Mouse (Mus musculus): Measurements from ENCODE around the gene Eps15. TPM values are rescaled to one million over a fixed set of nuclear protein-coding genes. Genes with fewer than 3 reads are reported as not detected.

The Eps15 gene
- polyA plus RNA-seq, 1 experiment from 2014 or later: 20.0 TPM

GRCm38 (mm10) chr4:109273586-109274240, 6.4 kb upstream of the Eps15 start:
- Histone ChIP-seq H3K27me3 (ENCODE audit: insufficient read depth, low read length) (no peaks in the 10 kb centered on the region), H3K4me2 (ENCODE audit: low read depth, low read length) (no peak overlapping the region), H3K36me3 (replicated peaks; ENCODE audit: insufficient read depth, low read length) (no peaks in the 10 kb centered on the region), H3K4me3 (ENCODE audit: low read depth, low read length) (no peak overlapping the region), H3K27ac (ENCODE audit: low read depth) (no peak overlapping the region), H3K9ac (replicated peaks) (no peak overlapping the region), H3K4me1 (ENCODE audit: insufficient read depth) (peaks cover 3% of the 10 kb centered on the region; the same call in 1 of the 2 replicates), H3K9me3 (ENCODE audit: low read length) (no peaks in the 10 kb centered on the region)
- TF ChIP-seq EP300 (IDR thresholded peaks at IDR 0.05; ENCODE audit: low read depth) (no peak), CTCF (IDR thresholded peaks at IDR 0.05; ENCODE audit: low read depth) (no peak)
- 83% methylated on average over 2 of the region's 2 CpGs for WGBS (ENCODE audit: insufficient replicate concordance)
- ATAC-seq: no peak
- no peak for DNase-seq

GRCm38 (mm10) chr4:109280459-109281160, 542 bp downstream of the Eps15 start:
- ATAC-seq: peak; percentile 81
- Histone ChIP-seq H3K9me3 (ENCODE audit: low read length) (no peaks in the 10 kb centered on the region), H3K36me3 (replicated peaks; ENCODE audit: insufficient read depth, low read length) (no peaks in the 10 kb centered on the region), H3K4me3 (ENCODE audit: low read depth, low read length) (peak overlapping the region; percentile 89), H3K4me2 (ENCODE audit: low read depth, low read length) (peak overlapping the region; percentile 90), H3K9ac (replicated peaks) (peak overlapping the region; percentile 97), H3K27ac (ENCODE audit: low read depth) (peak overlapping the region; percentile 96), H3K27me3 (ENCODE audit: insufficient read depth, low read length) (no peaks in the 10 kb centered on the region), H3K4me1 (ENCODE audit: insufficient read depth) (peaks cover 26% of the 10 kb centered on the region)
- under 1% methylated on average over 65 of the region's 85 CpGs for WGBS (ENCODE audit: insufficient replicate concordance)
- peak; percentile 56 for DNase-seq
- TF ChIP-seq CTCF (IDR thresholded peaks at IDR 0.05; ENCODE audit: low read depth) (0 out of 2 replicates have a peak, but pooled peaks have one; percentile 2), EP300 (IDR thresholded peaks at IDR 0.05; ENCODE audit: low read depth) (no peak)

GRCm38 (mm10) chr4:109281161-109281560, 1.1 kb downstream of the Eps15 start:
- H3K4me2 ChIP-seq (ENCODE audit: low read depth, low read length): peak overlapping the region; percentile 90
- 15% methylated on average over 4 of the region's 4 CpGs for WGBS (ENCODE audit: insufficient replicate concordance)
- no peak for TF ChIP-seq CTCF (IDR thresholded peaks at IDR 0.05; ENCODE audit: low read depth)
- TF ChIP-seq EP300 (IDR thresholded peaks at IDR 0.05; ENCODE audit: low read depth): no peak
- no peaks in the 10 kb centered on the region for H3K27me3 ChIP-seq (ENCODE audit: insufficient read depth, low read length)
- H3K4me3 ChIP-seq (ENCODE audit: low read depth, low read length): peak overlapping the region; percentile 89
- no peak for DNase-seq
- H3K27ac ChIP-seq (ENCODE audit: low read depth): peak overlapping the region; percentile 96; the same call in 1 of the 2 replicates
- H3K4me1 ChIP-seq (ENCODE audit: insufficient read depth): peaks cover 26% of the 10 kb centered on the region
- H3K9ac ChIP-seq (replicated peaks): peak overlapping the region; percentile 97
- ATAC-seq: no peak
- H3K36me3 ChIP-seq (replicated peaks; ENCODE audit: insufficient read depth, low read length): no peaks in the 10 kb centered on the region
- H3K9me3 ChIP-seq (ENCODE audit: low read length): no peaks in the 10 kb centered on the region

- DNase-seq (no peak), ATAC-seq (no peak)
- Histone ChIP-seq H3K4me2 (ENCODE audit: low read depth, low read length) (peak overlapping the region; percentile 90), H3K27ac (ENCODE audit: low read depth) (no peak overlapping the region), H3K4me3 (ENCODE audit: low read depth, low read length) (peak overlapping the region; percentile 89), H3K9me3 (ENCODE audit: low read length) (no peaks in the 10 kb centered on the region), H3K9ac (replicated peaks) (no peak overlapping the region), H3K27me3 (ENCODE audit: insufficient read depth, low read length) (no peaks in the 10 kb centered on the region), H3K4me1 (ENCODE audit: insufficient read depth) (peaks cover 26% of the 10 kb centered on the region), H3K36me3 (replicated peaks; ENCODE audit: insufficient read depth, low read length) (no peaks in the 10 kb centered on the region)
- 57% methylated on average over 1 of the region's 1 CpGs for WGBS (ENCODE audit: insufficient replicate concordance)
- no peak for TF ChIP-seq EP300 (IDR thresholded peaks at IDR 0.05; ENCODE audit: low read depth)
- no peak for TF ChIP-seq CTCF (IDR thresholded peaks at IDR 0.05; ENCODE audit: low read depth)
Measured at GRCm38 (mm10) chr4:109281946-109282345, 1.9 kb downstream of the Eps15 start.

- no peak for TF ChIP-seq EP300 (IDR thresholded peaks at IDR 0.05; ENCODE audit: low read depth)
- no peak for TF ChIP-seq CTCF (IDR thresholded peaks at IDR 0.05; ENCODE audit: low read depth)
- Histone ChIP-seq H3K27ac (ENCODE audit: low read depth) (no peak overlapping the region), H3K9me3 (ENCODE audit: low read length) (no peaks in the 10 kb centered on the region), H3K9ac (replicated peaks) (no peak overlapping the region), H3K27me3 (ENCODE audit: insufficient read depth, low read length) (no peaks in the 10 kb centered on the region), H3K36me3 (replicated peaks; ENCODE audit: insufficient read depth, low read length) (peaks cover 4% of the 10 kb centered on the region; the same call in 1 of the 2 replicates), H3K4me2 (ENCODE audit: low read depth, low read length) (no peak overlapping the region), H3K4me1 (ENCODE audit: insufficient read depth) (no peaks in the 10 kb centered on the region), H3K4me3 (ENCODE audit: low read depth, low read length) (no peak overlapping the region)
- DNase-seq (no peak), ATAC-seq (no peak)
Measured at GRCm38 (mm10) chr4:109294629-109295028, 14.6 kb downstream of the Eps15 start.

GRCm38 (mm10) chr4:109296510-109296909, 16.4 kb downstream of the Eps15 start:
- no peaks in the 10 kb centered on the region for H3K27me3 ChIP-seq (ENCODE audit: insufficient read depth, low read length)
- no peak overlapping the region for H3K27ac ChIP-seq (ENCODE audit: low read depth)
- no peaks in the 10 kb centered on the region for H3K9me3 ChIP-seq (ENCODE audit: low read length)
- ATAC-seq (no peak), DNase-seq (no peak)
- no peaks in the 10 kb centered on the region for H3K4me1 ChIP-seq (ENCODE audit: insufficient read depth)
- H3K4me3 ChIP-seq (ENCODE audit: low read depth, low read length): no peak overlapping the region
- TF ChIP-seq EP300 (IDR thresholded peaks at IDR 0.05; ENCODE audit: low read depth): no peak
- H3K36me3 ChIP-seq (replicated peaks; ENCODE audit: insufficient read depth, low read length): peaks cover 4% of the 10 kb centered on the region; the same call in 1 of the 2 replicates
- 72% methylated on average over 2 of the region's 2 CpGs for WGBS (ENCODE audit: insufficient replicate concordance)
- H3K4me2 ChIP-seq (ENCODE audit: low read depth, low read length): no peak overlapping the region
- no peak overlapping the region for H3K9ac ChIP-seq (replicated peaks)

Measured in liver, postnatal 0 days (tissue).